Mouse (Mus musculus) spleen, adult 2 months (tissue): ENCODE data around the gene Msl3l2.

Experiments
- CTCF ChIP-seq: fragments of 200-500 bp; IDR thresholded peaks from 2 replicates; pipeline ENCODE4 v1.5.1; 2011; ENCODE audit warnings: mild to moderate bottlenecking, inconsistent platforms; ENCODE audit not compliant: insufficient read depth, insufficient read length, insufficient replicate concordance; ENCODE audit errors: extremely low read depth
- POLR2A ChIP-seq: fragments of 200-500 bp; IDR thresholded peaks from 2 replicates; pipeline ENCODE4 v1.6.1; 2011; ENCODE audit warnings: low read depth, low read length, inconsistent platforms

- TF ChIP-seq CTCF (no peak), POLR2A (no peak)
Measured at GRCm38 (mm10) chr10:56062746-56063145, 44.0 kb upstream of the Msl3l2 start.
